Mouse (Mus musculus) Muller cell, postnatal 12 days (primary cell): ENCODE measurements at regions not wholly inside any gene's neighbourhood (a gene's known extent, or its start where the extent isn't known, plus 50 kb on each side); places are given as distances from the start of the nearest gene placed in this dataset.
A peak's percentile ranks its signal among the peaks of the same experiment; 100 is the strongest.
"Not testable (repeated sequence)": the region's sequence is repeated elsewhere in the genome, so short reads cannot be mapped to it uniquely, and the experiment has no call there.

Experiments used
- DNase-seq: peaks from one replicate; pipeline ENCODE4 v3.0.0-alpha.2; 2015; ENCODE audit errors: inconsistent ontology term

GRCm38 (mm10) chr1:194443681-194444080 lies 174.3 kb upstream of the Plxna2 start:
- no peak for DNase-seq

- no peak for DNase-seq
Observed at GRCm38 (mm10) chr1:194437301-194437700, 180.7 kb upstream of the Plxna2 start.

GRCm38 (mm10) chr1:194435060-194435459 lies 183.0 kb upstream of the Plxna2 start:
- no peak for DNase-seq

- no peak for DNase-seq
Observed at GRCm38 (mm10) chr1:194428586-194428985, 189.4 kb upstream of the Plxna2 start.

GRCm38 (mm10) chr1:194426293-194426692 lies 191.7 kb upstream of the Plxna2 start:
- no peak for DNase-seq

- no peak for DNase-seq
Observed at GRCm38 (mm10) chr1:194424201-194424600, 193.8 kb upstream of the Plxna2 start.

GRCm38 (mm10) chr1:194412193-194412592 lies 205.8 kb upstream of the Plxna2 start:
- DNase-seq: no peak

GRCm38 (mm10) chr1:194411788-194412187 lies 206.2 kb upstream of the Plxna2 start:
- DNase-seq: peak; percentile 22

- no peak for DNase-seq
Observed at GRCm38 (mm10) chr1:194399281-194399680, 218.7 kb upstream of the Plxna2 start.

GRCm38 (mm10) chr1:194396754-194397460 lies 221.1 kb upstream of the Plxna2 start:
- DNase-seq: no peak

GRCm38 (mm10) chr1:194393720-194394119 lies 224.3 kb upstream of the Plxna2 start:
- no peak for DNase-seq

GRCm38 (mm10) chr1:194390202-194390601 lies 227.8 kb upstream of the Plxna2 start:
- no peak for DNase-seq

- DNase-seq: no peak
Observed at GRCm38 (mm10) chr1:194378135-194378534, 239.9 kb upstream of the Plxna2 start.

- not testable (repeated sequence) for DNase-seq
Observed at GRCm38 (mm10) chr1:194373511-194373910, 244.5 kb upstream of the Plxna2 start.

- DNase-seq: no peak
Observed at GRCm38 (mm10) chr1:194363917-194364316, 254.1 kb upstream of the Plxna2 start.

- DNase-seq: no peak
Observed at GRCm38 (mm10) chr1:194363129-194363768, 254.8 kb upstream of the Plxna2 start.

- DNase-seq: no peak
Observed at GRCm38 (mm10) chr1:194362298-194362697, 255.7 kb upstream of the Plxna2 start.

GRCm38 (mm10) chr1:194361316-194361715 lies 256.7 kb upstream of the Plxna2 start:
- DNase-seq: no peak

- no peak for DNase-seq
Observed at GRCm38 (mm10) chr1:194354332-194355120, 263.5 kb upstream of the Plxna2 start.

GRCm38 (mm10) chr1:194345304-194346033 lies 272.5 kb upstream of the Plxna2 start:
- no peak for DNase-seq

GRCm38 (mm10) chr1:194342568-194342967 lies 275.4 kb upstream of the Plxna2 start:
- DNase-seq: no peak

- DNase-seq: no peak
Observed at GRCm38 (mm10) chr1:194341758-194342157, 276.3 kb upstream of the Plxna2 start.
